Mouse (Mus musculus) layer of hippocampus, adult 8-10 months (tissue): Measurements from ENCODE around the gene Nav1. TPM values are rescaled to one million over a fixed set of nuclear protein-coding genes. Genes with fewer than 3 reads are reported as not detected.
A peak's percentile ranks its signal among the peaks of the same experiment; 100 is the strongest.
"Not testable (repeated sequence)": the region's sequence is repeated elsewhere in the genome, so short reads cannot be mapped to it uniquely, and the experiment has no call there.

Experiments used
- DNase-seq, 2 experiments: peaks; one replicate each; pipeline ENCODE4 v3.0.0; 2022; ENCODE audit warnings: low spot score in 2 of 2
- total RNA-seq, 4 experiments: library from RNA; stranded (reverse); gene quantifications; 2 replicates each; pipeline ENCODE4 v1.2.4; 2022

Gene Nav1
- total RNA-seq, 4 experiments from 2014 or later: 55.8 to 63.3 (median 59.9) TPM

GRCm38 (mm10) chr1:135492406-135492805 is 114.7 kb downstream of the Nav1 start:
- DNase-seq: no peak

- no peak for DNase-seq
Measured at GRCm38 (mm10) chr1:135490931-135491666, 116.0 kb downstream of the Nav1 start.

- no peak for DNase-seq
Measured at GRCm38 (mm10) chr1:135488879-135489278, 118.2 kb downstream of the Nav1 start.

- no peak for DNase-seq
Measured at GRCm38 (mm10) chr1:135485179-135485578, 121.9 kb downstream of the Nav1 start.

- DNase-seq: not testable (repeated sequence)
Measured at GRCm38 (mm10) chr1:135484503-135485051, 122.5 kb downstream of the Nav1 start.

GRCm38 (mm10) chr1:135483971-135484370 is 123.1 kb downstream of the Nav1 start:
- DNase-seq: no peak

- no peak for DNase-seq
Measured at GRCm38 (mm10) chr1:135482666-135483065, 124.4 kb downstream of the Nav1 start.

- DNase-seq: peak in 1 of 2 experiments; percentile 45
Measured at GRCm38 (mm10) chr1:135481656-135482055, 125.4 kb downstream of the Nav1 start.

- DNase-seq: no peak
Measured at GRCm38 (mm10) chr1:135480815-135481214, 126.3 kb downstream of the Nav1 start.

GRCm38 (mm10) chr1:135475571-135475895 is 131.6 kb downstream of the Nav1 start:
- DNase-seq: no peak

- no peak for DNase-seq
Measured at GRCm38 (mm10) chr1:135474861-135475570, 132.1 kb downstream of the Nav1 start.

GRCm38 (mm10) chr1:135472536-135472935 is 134.6 kb downstream of the Nav1 start:
- no peak for DNase-seq

- DNase-seq: no peak
Measured at GRCm38 (mm10) chr1:135471742-135472141, 135.4 kb downstream of the Nav1 start.

GRCm38 (mm10) chr1:135470546-135470945 is 136.5 kb downstream of the Nav1 start:
- DNase-seq: no peak

- DNase-seq: no peak
Measured at GRCm38 (mm10) chr1:135467462-135467861, 139.6 kb downstream of the Nav1 start.

- DNase-seq: no peak
Measured at GRCm38 (mm10) chr1:135466935-135467334, 140.2 kb downstream of the Nav1 start.

GRCm38 (mm10) chr1:135465734-135466133 is 141.4 kb downstream of the Nav1 start:
- no peak for DNase-seq

GRCm38 (mm10) chr1:135462736-135463135 is 144.4 kb downstream of the Nav1 start:
- no peak for DNase-seq

- DNase-seq: no peak
Measured at GRCm38 (mm10) chr1:135462304-135462703, 144.8 kb downstream of the Nav1 start.

GRCm38 (mm10) chr1:135461097-135461730 is 145.9 kb downstream of the Nav1 start:
- DNase-seq: peak in 1 of 2 experiments; percentile 73

GRCm38 (mm10) chr1:135460521-135460920 is 146.6 kb downstream of the Nav1 start:
- DNase-seq: no peak

GRCm38 (mm10) chr1:135457860-135458259 is 149.2 kb downstream of the Nav1 start:
- no peak for DNase-seq
